Mouse (Mus musculus) erythroblast, embryonic 14.5 days (primary cell): ENCODE data around the gene Vps13d. TPM values are rescaled to one million over a fixed set of nuclear protein-coding genes. Genes with fewer than 3 reads are reported as not detected.

Source experiments
- H3K27me3 ChIP-seq: 2 replicates; pipeline ENCODE4 v1.6.1; 2012; ENCODE audit warnings: inconsistent platforms; ENCODE audit not compliant: control insufficient read depth
- H3K36me3 ChIP-seq: 2 replicates; pipeline ENCODE4 v1.6.1; 2012; ENCODE audit warnings: mild to moderate bottlenecking, inconsistent platforms; ENCODE audit not compliant: control insufficient read depth
- H3K4me1 ChIP-seq: 2 replicates; pipeline ENCODE4 v1.6.1; 2012; ENCODE audit warnings: inconsistent platforms; ENCODE audit not compliant: control insufficient read depth
- H3K4me3 ChIP-seq: replicated peaks from 2 replicates; pipeline ENCODE3; 2012; ENCODE audit warnings: moderate library complexity, mild to moderate bottlenecking, inconsistent platforms
- H3K9me3 ChIP-seq: 2 replicates; pipeline ENCODE4 v1.6.1; 2012; ENCODE audit warnings: low read length, inconsistent platforms, mixed read lengths; ENCODE audit not compliant: control insufficient read depth
- GATA1 ChIP-seq: IDR thresholded peaks from 2 replicates; pipeline ENCODE4 v1.6.1; 2012; ENCODE audit warnings: low read length, inconsistent platforms, mixed read lengths
- TAL1 ChIP-seq: IDR thresholded peaks from 3 replicates; pipeline ENCODE4 v1.6.1; 2012; ENCODE audit warnings: low read length, inconsistent platforms, mixed read lengths
- polyA plus RNA-seq: library from polyadenylated mRNA; stranded (reverse); fragments of >175 nt; gene quantifications from 2 replicates; pipeline ENCODE4 v1.2.3, GENCODE M21; 2012

The Vps13d gene
- polyA plus RNA-seq, 1 experiment = 0.69 TPM

GRCm38 (mm10) chr4:145105319-145105718 lies 89.5 kb downstream of the Vps13d start:
- no peaks in the 10 kb centered on the region for H3K9me3 ChIP-seq
- H3K4me1 ChIP-seq = no peaks in the 10 kb centered on the region
- H3K27me3 ChIP-seq = no peaks in the 10 kb centered on the region
- H3K4me3 ChIP-seq = no peak overlapping the region
- peaks cover 93% of the 10 kb centered on the region for H3K36me3 ChIP-seq
- TF ChIP-seq TAL1 (no peak), GATA1 (no peak)

GRCm38 (mm10) chr4:145104917-145105316 lies 89.9 kb downstream of the Vps13d start:
- TF ChIP-seq TAL1 = no peak
- TF ChIP-seq GATA1 = no peak
- no peak overlapping the region for H3K4me3 ChIP-seq
- H3K36me3 ChIP-seq = peaks cover 91% of the 10 kb centered on the region
- no peaks in the 10 kb centered on the region for H3K4me1 ChIP-seq
- no peaks in the 10 kb centered on the region for H3K27me3 ChIP-seq
- no peaks in the 10 kb centered on the region for H3K9me3 ChIP-seq

- no peak for TF ChIP-seq GATA1
- no peak for TF ChIP-seq TAL1
- Histone ChIP-seq H3K4me3 (no peak overlapping the region), H3K27me3 (no peaks in the 10 kb centered on the region), H3K9me3 (no peaks in the 10 kb centered on the region), H3K36me3 (peaks cover 92% of the 10 kb centered on the region), H3K4me1 (no peaks in the 10 kb centered on the region)
Observed at GRCm38 (mm10) chr4:145103617-145104016, 91.2 kb downstream of the Vps13d start.

- Histone ChIP-seq H3K4me3 (no peak overlapping the region), H3K36me3 (peaks cover 94% of the 10 kb centered on the region), H3K27me3 (no peaks in the 10 kb centered on the region), H3K9me3 (no peaks in the 10 kb centered on the region), H3K4me1 (no peaks in the 10 kb centered on the region)
- TF ChIP-seq TAL1 (no peak), GATA1 (no peak)
Observed at GRCm38 (mm10) chr4:145101823-145102718, 92.7 kb downstream of the Vps13d start.

- Histone ChIP-seq H3K4me3 (no peak overlapping the region), H3K27me3 (no peaks in the 10 kb centered on the region), H3K36me3 (peaks cover 94% of the 10 kb centered on the region), H3K4me1 (no peaks in the 10 kb centered on the region), H3K9me3 (no peaks in the 10 kb centered on the region)
- no peak for TF ChIP-seq TAL1
- no peak for TF ChIP-seq GATA1
Observed at GRCm38 (mm10) chr4:145099853-145100252, 95.0 kb downstream of the Vps13d start.

GRCm38 (mm10) chr4:145099344-145099743 lies 95.5 kb downstream of the Vps13d start:
- Histone ChIP-seq H3K4me1 (no peaks in the 10 kb centered on the region), H3K27me3 (no peaks in the 10 kb centered on the region), H3K9me3 (no peaks in the 10 kb centered on the region), H3K36me3 (peaks cover 94% of the 10 kb centered on the region), H3K4me3 (no peak overlapping the region)
- no peak for TF ChIP-seq GATA1
- TF ChIP-seq TAL1 = no peak

- H3K27me3 ChIP-seq = no peaks in the 10 kb centered on the region
- no peaks in the 10 kb centered on the region for H3K4me1 ChIP-seq
- peaks cover 94% of the 10 kb centered on the region for H3K36me3 ChIP-seq
- no peak overlapping the region for H3K4me3 ChIP-seq
- H3K9me3 ChIP-seq = no peaks in the 10 kb centered on the region
- TF ChIP-seq GATA1 (no peak), TAL1 (no peak)
Observed at GRCm38 (mm10) chr4:145097974-145098373, 96.8 kb downstream of the Vps13d start.

- TF ChIP-seq GATA1 = no peak
- TF ChIP-seq TAL1 = no peak
- Histone ChIP-seq H3K36me3 (peaks cover 94% of the 10 kb centered on the region), H3K4me3 (no peak overlapping the region), H3K9me3 (no peaks in the 10 kb centered on the region), H3K27me3 (no peaks in the 10 kb centered on the region), H3K4me1 (no peaks in the 10 kb centered on the region)
Observed at GRCm38 (mm10) chr4:145096481-145097039, 98.2 kb downstream of the Vps13d start.

GRCm38 (mm10) chr4:145086509-145086908 lies 108.3 kb downstream of the Vps13d start:
- H3K27me3 ChIP-seq = no peaks in the 10 kb centered on the region
- no peaks in the 10 kb centered on the region for H3K4me1 ChIP-seq
- TF ChIP-seq GATA1 (no peak), TAL1 (no peak)
- H3K4me3 ChIP-seq = no peak overlapping the region
- no peaks in the 10 kb centered on the region for H3K9me3 ChIP-seq
- peaks cover 87% of the 10 kb centered on the region for H3K36me3 ChIP-seq
